Mouse (Mus musculus) ovary, postnatal 14 days (tissue): ENCODE measurements around the gene Tef.

Experiments
- DNase-seq: peaks from one replicate; pipeline ENCODE4 v3.0.0; 2022; ENCODE audit warnings: low spot score

Tef gene

DNA sequence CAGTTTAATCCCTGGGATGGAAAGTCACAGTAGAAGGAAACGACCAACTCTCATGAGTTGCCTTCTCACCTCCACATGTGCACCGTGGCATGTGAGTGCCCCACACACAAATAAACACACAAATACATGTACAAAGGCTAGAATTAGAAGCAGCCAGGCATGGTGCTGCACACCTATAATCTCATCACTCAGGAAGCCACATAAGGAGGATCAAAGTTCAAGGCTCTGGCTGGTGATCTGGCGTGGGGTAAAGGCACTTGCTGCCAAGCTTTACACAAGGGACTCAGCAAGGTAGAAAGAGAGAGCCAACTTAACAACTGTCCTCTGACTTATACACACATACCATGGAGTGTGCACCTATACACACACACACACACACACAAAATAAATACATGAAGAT is 1.8 kb upstream of the Tef start:
- no peak for DNase-seq

DNA sequence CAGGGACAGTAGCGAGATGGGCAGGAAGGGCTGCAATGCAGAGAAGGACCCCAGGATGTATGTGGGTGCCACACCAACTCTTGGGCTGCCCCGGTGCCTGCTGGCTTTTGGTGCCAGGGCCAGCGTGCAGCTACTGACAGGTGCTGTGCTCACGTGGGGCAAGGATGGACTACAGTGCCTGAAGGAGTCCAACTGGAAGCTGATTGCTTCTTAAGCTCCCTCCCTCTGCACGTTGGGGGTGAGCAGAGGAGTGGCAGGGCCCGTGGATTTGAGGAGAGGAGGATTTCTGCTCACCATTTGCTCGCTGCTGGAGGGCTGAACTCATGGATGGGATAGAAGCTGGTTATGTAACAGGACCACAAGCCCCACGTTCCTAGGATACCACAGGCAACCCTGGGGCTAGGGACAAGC is 725 bp downstream of the Tef start:
- no peak for DNase-seq

DNA sequence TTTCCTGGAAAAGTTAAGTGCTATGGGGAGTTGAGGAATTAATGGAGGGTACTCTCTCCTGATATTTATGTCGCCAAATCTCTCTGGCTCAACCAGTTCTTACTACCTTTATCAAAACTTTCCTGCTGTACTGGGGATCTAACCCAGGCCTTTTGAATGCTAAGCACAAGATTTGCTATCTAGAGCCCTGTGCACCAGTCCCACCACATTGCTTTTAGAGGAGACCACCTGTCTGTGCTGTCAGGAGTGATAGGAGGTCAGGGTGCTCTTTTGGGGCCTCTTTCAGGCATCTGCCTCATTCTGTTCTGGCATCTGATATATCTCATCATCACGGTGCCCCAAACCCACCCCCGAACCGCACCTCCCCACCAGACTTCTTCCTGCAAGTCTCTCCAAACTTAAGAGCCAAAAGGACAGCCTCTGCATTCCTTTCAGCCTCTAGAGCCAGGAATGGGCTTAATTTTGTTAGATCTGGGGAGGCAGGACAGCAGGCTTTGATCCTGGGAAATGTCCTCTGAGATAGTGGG is 1.3 kb downstream of the Tef start:
- no peak for DNase-seq

DNA sequence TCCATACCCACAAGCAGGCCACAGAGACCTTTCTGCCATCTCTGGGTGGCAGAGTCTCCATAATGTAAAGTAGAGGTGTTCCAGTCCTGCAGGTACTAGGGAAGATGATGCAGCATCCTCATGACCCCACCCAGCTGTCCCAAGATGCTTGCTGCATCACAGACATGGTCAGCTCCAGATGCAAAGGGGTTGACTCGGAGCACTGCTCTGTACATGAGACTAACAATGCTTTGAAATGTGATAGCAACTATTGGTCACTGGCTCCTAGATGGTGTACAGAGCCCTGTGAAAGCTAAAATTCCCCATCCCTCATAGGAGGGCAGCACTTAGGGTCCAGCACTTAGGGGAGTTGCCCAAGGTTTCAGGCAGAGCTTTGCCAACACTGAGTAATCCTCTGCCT is 2.0 kb downstream of the Tef start:
- DNase-seq = no peak

DNA sequence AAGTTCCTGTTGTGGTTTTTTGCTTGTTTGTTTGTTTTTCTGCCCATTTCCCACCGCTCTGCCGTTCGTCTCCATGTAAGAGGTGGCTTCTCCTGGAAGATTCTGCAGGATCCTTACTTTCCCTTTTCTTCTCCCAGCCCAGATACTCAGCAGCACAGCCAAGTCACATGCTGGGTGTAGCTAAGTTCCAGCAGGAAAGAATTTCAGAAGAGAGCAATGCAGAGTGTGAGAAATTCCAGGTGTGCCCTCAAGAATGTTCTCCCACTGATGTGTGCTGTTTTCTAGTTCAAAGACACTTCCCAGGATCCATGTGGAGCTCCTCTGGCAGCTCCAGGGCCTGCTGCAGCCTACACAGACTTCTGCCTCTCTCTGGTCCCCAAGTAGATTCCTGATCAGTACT is 2.7 kb downstream of the Tef start:
- DNase-seq = no peak

DNA sequence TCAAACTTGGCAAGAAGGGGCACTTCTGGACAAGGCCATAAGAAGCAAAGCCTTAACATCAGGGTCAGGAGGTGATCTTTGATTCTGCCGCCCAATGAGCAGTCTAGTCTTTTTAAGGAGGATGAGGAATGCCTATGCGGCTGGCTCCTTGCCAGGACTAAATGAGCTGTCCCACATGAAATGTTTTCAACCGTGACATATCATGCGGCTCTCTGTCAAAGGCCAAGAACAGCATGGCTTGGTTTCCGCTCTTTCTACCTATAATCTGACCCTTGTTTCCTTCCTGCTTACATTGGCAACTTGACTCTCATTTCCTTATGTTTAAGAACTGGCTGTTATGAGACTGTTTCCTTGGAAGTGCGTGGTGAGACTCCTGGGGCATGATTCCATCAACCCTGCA is 3.4 kb downstream of the Tef start:
- no peak for DNase-seq

DNA sequence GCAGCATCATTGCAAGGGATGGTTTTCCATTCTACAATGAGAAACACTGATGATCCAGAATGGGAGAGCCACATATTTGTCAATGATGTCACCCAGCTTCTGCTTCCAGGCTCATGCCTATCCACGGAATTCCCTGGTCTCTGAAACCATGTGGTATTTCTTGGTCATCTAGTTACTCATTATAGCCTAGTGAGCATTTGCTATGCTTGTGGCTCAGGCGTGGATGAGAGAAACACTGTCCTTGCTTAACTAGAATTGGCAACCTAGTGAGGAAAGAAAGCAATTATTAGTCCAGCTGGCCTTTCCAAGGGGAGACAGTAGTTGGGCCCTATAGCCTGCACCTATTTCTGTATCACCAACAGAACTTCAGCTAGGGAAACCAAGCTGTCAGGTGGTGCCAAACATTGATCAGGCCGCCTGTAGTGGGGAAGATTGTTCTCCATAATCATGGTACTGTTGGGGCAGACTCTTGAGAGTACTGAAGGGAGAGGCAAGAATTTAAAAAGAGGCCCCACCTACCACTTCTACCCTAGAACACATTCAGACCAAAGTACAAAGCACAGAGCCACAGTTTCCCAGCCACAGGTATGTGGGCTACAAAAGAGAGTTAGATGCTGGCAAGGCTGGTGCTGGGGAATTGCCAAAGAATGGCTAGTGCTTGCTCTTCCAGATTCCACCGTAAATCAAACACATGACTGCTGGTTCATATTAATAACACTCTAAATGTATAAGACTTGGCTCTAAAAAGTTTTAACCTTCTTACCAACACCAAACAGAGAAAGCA is 4.6 kb downstream of the Tef start:
- DNase-seq = no peak

DNA sequence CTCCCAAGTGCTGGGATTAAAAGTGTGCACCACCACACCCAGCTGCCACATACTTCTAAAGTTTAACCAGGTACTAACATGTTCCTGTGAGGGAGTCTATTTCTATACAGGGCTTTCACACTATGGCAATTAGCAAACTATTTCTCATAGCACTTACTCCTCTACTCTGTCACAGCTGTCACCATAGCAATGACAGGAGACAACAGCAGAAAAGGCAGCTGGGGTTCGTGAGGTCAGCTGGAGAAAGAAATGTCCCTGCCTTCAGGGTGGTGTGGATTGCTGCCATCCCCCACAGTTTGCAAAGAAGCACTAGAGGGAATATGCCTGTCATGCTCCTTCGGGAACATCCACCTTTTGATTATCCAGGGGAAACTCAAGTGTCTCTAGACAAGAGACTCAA is 6.6 kb downstream of the Tef start:
- no peak for DNase-seq

DNA sequence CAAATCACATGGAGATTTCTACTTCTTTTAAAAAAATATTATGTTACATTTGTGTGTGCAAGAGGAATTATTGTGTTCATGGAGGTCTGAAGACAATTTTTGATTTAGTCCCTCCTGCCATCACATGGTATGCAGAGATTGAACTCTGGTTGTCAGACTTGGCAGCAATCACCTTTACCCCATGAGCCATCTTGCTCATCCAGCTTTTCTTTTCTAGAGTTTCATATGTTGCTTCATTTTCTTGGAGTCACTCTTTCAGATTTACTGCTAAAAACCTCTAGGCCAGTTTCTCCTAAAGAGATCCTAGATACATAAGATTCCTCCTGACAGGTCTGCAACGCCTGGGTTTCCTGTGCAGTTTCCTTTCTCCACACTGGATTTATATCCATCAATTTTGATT is 7.3 kb downstream of the Tef start:
- no peak for DNase-seq

DNA sequence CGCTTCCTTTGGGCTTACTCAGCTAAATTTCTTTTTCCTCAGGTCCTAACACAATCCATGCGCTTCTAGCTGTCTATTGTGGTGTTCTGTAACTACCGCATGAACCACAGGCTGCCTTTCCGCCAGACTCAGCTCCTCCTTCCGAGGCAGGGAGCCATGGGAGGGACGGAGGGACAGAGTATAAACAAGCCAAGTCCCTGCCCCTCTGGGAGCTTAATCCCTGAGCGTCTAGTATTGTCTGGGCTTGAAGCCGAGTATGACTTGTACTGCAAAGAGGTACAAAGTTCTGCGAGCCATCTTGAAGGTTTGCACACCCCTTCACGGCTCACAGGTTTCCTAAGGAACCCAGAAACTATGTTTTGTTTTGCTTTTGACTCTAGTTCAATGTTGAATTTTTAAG is 7.9 kb downstream of the Tef start:
- DNase-seq = peak; percentile 85

DNA sequence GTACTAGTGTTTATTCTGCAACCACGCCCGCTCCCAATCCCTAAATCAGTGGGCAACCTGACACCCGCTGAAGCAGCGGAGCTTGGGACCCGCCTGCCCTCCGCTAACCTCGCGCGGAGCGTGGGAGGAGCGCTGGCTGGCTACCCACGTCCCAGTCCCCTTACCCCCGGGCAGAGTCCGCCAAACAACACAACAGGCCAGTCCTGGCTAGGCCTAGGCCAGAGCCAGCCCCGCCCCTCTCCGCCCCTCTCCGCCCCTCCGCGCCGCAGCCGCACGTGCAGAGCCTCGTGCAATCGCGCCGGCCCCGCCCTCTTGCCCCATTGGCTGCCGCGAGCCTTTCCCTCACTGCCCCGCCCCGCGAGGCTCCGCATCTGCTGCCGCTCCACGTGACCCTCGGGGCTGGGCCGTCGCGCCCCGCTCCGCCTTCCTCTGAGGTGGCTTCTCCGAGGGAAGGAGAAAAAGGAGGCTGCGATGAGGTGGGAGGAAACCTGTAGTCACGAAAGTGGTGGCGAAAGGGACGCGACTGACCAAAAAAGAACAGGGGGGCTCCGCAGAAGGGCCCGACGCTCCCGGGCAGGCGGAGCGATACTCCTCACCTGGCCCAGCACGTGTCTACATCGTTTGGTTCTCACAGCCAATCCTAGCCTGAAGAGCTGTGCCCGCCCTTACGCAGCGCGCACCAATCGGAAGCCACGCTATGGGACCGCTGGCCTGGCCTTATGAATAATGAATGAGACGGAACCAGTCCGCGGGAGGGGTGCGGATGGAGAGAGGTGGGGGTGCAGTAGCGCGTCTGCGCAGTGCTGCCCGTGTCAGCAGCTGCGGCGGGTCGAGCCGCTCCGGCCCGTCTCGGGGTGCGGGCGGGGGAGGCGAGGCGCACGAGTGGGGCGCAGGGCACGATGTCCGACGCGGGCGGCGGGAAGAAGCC is 8.7 kb downstream of the Tef start:
- DNase-seq = peak; percentile 97

DNA sequence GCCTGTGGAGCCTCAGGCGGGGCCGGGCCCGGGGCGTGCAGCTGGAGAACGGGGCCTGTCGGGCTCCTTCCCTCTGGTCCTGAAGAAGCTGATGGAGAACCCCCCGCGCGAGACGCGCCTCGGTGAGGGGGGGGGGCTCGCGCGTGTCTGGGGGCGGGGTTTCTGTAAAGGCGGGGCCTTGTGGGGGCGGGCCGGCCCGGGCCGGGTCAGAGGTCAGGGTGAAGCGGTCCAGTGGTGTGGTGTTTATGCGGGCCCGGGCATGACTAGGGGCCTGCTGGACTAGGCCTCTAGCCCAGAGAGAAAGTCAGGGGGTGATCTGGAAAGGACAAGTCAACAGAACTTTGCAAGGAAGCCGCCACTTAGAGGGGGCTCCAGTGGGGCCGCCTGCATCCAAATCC is 9.4 kb downstream of the Tef start:
- no peak for DNase-seq

DNA sequence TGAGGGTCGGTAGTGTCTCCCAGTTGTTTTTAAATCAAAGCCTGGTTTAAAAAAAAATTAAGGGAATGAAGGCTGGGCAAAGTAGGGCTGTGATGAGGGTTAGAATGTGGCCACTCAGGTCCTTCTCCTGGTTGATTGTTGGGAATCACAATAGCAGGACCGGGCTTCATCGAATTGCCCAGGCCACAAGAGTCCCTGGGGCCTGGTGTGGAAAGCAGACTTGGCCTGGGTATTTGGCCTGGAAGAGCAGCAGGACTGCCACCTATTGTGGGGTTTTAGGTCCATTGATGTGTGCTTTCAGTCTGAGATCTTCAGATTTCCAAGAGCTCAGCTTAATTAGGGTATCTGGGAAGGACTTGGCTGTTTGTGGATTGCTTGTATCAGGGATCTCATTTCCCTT is 10.1 kb downstream of the Tef start:
- no peak for DNase-seq

DNA sequence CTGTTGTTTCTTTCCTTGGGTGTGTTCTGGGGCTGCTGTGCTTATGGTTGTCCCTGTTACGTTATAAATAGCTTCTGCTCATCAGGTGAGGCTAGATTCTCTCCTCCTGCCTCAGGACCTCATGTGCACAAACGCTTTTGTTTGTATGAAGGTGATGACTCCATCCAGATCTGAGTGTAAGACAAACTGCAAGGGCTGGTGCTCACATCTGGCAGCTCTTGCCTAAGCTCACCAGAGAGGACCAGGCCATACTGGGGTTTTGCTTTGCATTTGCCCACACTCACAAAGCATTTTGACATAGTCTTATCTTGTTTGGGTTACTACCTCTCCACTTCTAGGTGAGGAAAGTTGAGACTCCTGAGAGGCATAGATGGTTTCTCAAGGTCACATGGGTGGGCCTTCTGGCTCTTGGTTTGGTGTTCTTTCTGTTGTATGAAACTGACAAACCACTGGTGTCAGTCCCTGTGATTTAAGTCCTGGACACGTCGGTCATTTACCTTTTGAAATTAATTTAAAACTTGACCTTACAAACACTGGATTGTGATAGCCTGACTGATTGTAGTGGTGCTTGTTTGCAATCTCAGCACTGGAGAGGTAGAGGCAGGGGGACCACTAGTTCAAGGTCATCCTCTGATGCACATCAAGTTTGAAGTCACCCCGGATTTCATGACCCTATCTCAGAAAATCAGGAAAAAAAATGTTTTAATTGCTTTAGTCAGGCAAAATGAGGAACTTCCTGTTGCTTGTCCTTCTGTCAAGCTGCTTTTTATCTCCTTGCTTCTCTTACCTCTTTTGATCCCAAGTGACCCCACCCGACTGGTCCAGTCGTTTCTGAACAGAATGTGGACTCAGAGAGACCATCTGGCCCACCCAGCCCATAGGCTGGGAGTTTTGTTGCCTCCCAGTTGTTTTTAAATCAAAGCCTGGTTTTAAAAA is 10.7 kb downstream of the Tef start:
- DNase-seq = no peak

DNA sequence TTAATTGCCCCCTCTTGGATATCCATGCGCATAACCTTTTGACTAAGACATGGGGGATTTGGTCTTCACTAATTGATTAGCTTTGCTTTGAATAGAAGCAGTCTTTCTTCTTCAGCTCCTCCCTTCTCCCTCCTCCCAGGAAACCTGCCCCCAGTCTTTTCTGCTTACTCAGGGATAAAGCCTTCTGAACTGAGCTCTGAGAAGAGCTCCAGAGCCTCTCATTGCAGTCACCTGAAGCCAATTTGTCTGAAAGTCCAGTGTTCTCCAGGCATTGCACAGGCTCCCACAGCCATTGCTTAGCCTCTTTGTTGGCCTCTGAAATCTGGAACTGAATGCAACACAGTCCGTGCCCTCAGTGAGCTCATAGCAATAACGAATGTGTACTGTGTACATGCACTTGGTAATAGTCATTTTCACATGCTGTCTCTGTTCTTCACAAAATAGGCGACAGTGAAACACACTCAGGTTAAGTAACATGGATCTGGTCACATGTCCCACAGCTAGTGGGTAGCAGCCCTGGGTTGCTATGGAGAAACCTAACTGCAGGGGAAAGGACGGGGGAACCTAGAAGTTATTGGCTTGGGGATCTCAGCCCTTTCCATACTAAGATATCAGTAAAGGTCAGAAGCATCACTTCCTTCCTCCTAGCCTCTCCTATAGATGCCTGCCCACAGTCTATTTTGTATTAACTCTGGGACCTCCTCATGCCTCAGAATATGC is 11.9 kb downstream of the Tef start:
- DNase-seq = no peak

DNA sequence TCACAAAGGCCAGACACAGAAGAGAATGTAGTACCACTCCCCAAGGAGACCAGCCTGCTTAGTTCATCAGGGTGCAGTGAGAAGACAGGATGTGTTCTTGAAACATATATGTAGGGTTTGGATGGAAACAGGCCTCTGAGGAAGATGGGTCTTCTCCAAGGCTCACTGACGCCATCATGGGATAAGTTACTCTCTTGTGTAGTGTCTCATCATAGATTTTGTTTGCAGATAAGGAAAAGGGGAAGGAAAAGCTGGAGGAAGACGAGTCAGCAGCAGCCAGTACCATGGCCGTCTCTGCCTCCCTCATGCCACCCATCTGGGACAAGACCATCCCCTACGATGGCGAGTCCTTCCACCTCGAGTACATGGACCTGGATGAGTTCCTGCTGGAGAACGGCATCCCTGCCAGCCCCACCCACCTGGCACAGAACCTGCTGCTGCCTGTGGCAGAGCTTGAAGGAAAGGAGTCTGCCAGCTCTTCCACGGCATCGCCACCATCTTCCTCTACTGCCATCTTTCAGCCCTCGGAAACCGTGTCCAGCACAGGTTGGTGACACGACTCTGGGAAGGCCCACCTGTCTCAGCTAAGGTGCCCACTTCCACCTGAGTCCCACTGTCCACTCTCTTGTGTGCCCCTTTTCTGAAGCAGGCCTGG is 12.6 kb downstream of the Tef start:
- DNase-seq = no peak

DNA sequence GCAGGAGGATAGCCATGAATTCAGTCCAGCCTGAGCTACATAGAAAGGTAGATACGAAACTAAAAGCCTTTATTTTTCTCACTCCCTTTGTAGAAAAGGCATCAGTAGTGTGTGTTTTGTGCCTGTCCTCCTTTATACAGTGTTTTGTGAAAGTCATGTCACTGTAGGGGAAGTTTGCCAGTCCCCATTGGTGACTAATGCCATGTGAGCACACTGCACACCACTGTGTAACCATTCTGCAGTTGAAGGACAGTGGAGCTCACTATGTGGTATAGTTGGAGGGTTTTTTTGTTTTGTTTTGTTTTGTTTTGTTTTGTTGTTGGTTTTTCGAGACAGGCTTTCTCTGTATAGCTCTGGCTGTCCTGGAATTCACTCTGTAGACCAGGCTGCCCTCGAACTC is 16.2 kb downstream of the Tef start:
- no peak for DNase-seq

DNA sequence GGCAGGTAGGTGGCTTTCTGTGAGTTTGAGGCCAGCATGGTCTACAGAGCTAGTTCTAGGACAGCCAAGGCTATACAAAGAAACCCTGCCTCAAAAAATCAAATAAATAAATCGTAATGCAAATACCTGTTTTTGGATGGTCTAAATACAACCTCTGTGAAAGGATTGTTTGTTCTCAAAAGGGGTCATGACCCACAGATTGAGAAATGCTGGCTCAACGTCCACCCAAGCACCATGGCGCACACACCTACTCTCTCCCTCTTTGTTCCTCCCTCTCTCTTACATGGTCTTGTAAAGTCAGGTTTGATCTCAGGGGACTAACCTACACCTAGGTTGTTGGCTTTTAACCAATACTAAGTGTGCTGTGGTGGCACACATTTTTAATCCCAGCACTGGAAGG is 20.4 kb downstream of the Tef start:
- no peak for DNase-seq

DNA sequence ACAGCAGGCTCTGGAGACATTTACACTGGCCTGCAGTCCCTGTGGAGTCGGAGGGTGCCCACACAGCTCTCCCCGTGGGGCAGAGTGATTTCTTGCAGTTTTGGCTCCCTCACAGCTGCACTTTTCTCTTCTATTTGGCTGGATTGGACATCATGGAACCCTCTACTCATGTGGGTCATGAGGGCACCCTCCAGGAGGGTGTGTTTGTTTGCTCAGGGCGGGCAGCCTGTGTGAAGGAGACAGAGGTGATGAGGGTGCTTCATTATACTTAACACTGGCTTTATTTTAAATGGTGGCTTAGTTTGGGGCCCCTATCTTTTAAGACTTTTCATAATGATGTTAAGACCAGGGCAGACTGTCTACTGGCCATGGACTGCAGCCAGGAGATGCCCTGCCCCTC is 22.6 kb downstream of the Tef start:
- DNase-seq = no peak

DNA sequence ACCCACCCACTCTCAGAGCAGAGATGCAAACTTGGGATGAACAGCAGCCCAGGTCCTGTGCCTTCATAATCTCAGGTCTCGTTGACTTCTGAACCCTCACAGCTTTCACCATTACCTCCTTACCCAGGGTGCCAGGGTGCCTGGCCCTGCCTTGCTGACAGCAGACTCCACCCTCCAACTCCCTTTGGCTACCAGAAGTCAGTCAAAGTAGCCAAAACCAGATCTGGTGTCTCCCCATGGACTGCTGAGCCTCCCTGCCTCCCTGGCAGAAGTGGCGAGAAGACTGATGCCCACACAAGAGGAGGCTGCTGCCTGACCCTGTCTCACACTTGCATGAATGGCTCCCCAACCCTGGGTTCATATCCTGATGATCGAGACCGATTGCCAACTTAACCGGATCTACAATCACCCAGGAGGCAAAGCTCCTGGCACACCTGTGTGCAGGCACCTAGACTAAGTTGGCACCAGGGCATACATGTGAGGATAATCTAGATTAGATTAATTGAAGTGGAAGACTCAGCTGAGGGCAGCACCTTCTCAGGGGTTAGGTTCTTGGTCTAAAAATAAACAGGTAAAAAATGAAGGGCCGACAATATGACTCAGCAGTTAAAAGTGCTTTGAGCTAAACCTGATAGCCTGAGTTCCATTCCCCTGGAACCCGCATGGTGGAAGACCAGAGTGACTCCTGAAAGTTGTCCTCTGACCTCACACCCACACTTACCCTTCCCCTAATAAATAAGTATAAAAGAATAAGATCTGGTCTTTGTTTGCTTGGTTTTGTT is 26.4 kb downstream of the Tef start:
- DNase-seq = no peak
